Mouse (Mus musculus) left cerebral cortex, postnatal 4 days (tissue): ENCODE results near the gene Dok5. TPM values are rescaled to one million over a fixed set of nuclear protein-coding genes. Genes with fewer than 3 reads are reported as not detected.
A peak's percentile ranks its signal among the peaks of the same experiment; 100 is the strongest.

ENCODE experiments used
- DNase-seq: peaks from one replicate; pipeline ENCODE4 v3.0.0-alpha.2; 2022
- intact Hi-C: fragments of 180-260 bp; cut with DNase I; formaldehyde crosslinking; loops from one replicate; pipeline ENCODE4 v1.15.1; 2025
- total RNA-seq, 2 experiments: library from RNA; stranded (reverse); gene quantifications; 2 replicates each; pipeline ENCODE4 v1.2.3; 2021

The Dok5 gene
- total RNA-seq, 2 experiments from 2014 or later: 100 to 127 TPM

DNA sequence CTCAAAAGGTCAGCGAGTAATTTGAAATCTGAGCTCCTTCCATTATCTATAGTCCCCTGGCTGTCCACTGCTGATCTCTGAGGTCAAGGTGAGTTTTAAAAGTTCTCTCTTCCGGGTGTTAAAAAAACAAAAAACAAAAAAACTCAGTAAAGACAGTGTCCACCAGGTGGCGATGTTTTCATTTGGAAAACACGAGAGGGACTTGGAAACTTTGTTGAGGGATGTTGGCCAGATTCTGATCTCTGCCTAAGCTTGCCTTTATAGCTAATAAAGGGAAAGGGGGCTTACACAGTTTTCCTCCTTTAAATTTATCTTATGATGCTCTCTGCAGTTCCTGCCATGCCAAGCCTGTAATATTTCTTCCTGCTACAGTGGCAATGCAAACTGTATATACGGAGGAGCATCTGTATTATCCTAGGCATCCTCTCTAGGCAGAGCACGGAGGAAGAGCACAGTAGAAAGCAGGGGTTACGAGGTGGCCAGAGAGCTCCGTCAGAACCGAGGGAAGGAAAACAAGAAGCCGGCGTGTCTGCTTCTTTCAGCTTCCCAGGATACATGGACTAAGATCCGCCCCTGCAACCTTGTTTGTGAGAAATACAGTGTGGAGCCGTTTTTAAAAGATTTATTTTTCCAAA, 181.1 kb downstream of the Dok5 start:
- intact Hi-C loops: loop anchor here (5.0 kb wide), 1 partner anchor 1295 kb away; no protein-coding TSS in a partner anchor
- DNase-seq: peak; percentile 33

- no peak for DNase-seq
- intact Hi-C loops: loop anchor here (5.0 kb wide), 1 partner anchor 1293 kb away; no protein-coding TSS in a partner anchor
Observed at GRCm38 (mm10) chr2:170913863-170914262, 182.3 kb downstream of the Dok5 start.

DNA sequence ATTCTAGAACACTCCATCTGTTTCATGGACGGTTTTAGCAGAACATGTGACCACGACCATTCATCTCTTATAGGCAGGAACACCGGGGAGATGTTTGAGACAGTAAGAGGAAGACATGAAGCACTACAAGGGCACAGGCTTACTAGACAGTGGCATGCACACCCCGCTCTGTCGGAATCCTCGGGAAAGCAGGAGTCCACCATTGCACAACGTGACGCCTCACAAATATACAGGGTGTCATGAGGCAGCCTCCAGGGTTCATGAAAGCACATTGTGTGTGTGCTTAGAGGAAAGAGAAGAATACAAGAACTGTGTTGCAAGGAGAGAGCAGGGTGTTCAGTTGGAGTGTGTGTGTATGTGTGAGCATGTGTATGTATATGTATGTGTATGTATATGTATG, 184.0 kb downstream of the Dok5 start:
- intact Hi-C loops: no loop called here
- DNase-seq: no peak

- DNase-seq: peak; percentile 9
- intact Hi-C loops: no loop called here
Observed at GRCm38 (mm10) chr2:170922260-170922659, 190.7 kb downstream of the Dok5 start.

GRCm38 (mm10) chr2:170924131-170924530, 192.5 kb downstream of the Dok5 start:
- intact Hi-C loops: no loop called here
- no peak for DNase-seq

DNA sequence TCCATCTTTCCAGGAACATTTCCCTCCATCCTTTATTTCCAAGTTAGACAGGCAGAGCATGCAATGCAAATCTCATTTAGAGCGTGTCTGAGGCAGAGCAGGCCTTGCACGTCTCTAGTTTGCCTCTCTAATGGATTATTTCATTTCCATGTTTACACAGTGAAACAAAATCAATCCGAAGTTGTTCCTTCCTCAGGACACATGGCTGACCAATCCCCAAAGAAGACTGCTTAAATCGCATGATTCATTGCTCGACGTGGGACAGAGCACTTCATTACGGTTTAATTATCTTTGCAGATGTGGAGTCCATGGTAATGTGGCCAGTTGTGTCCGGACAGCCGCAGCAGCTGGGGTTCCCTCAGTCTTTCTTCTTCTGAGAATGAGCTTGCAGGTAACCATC, 194.6 kb downstream of the Dok5 start:
- DNase-seq: no peak
- intact Hi-C loops: no loop called here

Other genes with a start within 250 kb of the Dok5 start
- gene Pfdn4, start 235.4 kb upstream of the Dok5 start, total RNA-seq: 10 to 100 TPM; 44.1 to 53.1 TPM
- gene Cyp24a1, start 234.7 kb upstream of the Dok5 start, total RNA-seq: not detected
- not detected for gene 4930470P17Rik, start 129.8 kb upstream of the Dok5 start, total RNA-seq